8 mouse cellular contexts compared by ENCODE assay signal in genomic region chr6:97353933-97354332, GRCm38 (mm10).
DNase-seq lines count a peak whose midpoint lies in the region; ATAC-seq and TF ChIP-seq lines count a peak whose summit lies in the region.

No protein-coding gene starts in this region.

- 51% methylated on average over 5 of the region's 5 CpGs for WGBS in lung, adult 2 months
- 17% methylated on average over 5 of the region's 5 CpGs for WGBS in liver, postnatal 0 days (ENCODE audit: insufficient replicate concordance)
- 18% methylated on average over 5 of the region's 5 CpGs for WGBS in stomach, embryonic 16.5 days

- peak overlapping the region; percentile 69 for H3K27ac ChIP-seq in liver, postnatal 0 days (ENCODE audit: low read depth)
- H3K27ac ChIP-seq in stomach, embryonic 16.5 days (ENCODE audit: low read length) = peak overlapping the region; percentile 74
- no peak overlapping the region for H3K27ac ChIP-seq in layer of hippocampus, adult 2 months

- H3K9me3 ChIP-seq in liver, postnatal 0 days (ENCODE audit: low read length) = no peaks in the 10 kb centered on the region
- no peaks in the 10 kb centered on the region for H3K9me3 ChIP-seq in stomach, embryonic 16.5 days (replicated peaks; ENCODE audit: control insufficient read depth, low read length)

- no peak for TF ChIP-seq CTCF in lung, adult 2 months (IDR thresholded peaks at IDR 0.05; ENCODE audit: insufficient read depth, low read length)
- no peak for TF ChIP-seq CTCF in liver, postnatal 0 days (IDR thresholded peaks at IDR 0.05; ENCODE audit: low read depth)
- no peak for TF ChIP-seq CTCF in layer of hippocampus, adult 2 months (conservative IDR thresholded peaks at IDR 0.05)

- peak overlapping the region; percentile 53; the same call in 1 of the 2 replicates for H3K9ac ChIP-seq in liver, postnatal 0 days (replicated peaks)
- peak overlapping the region; percentile 29; the same call in 1 of the 2 replicates for H3K9ac ChIP-seq in stomach, embryonic 16.5 days (ENCODE audit: low read length)

- H3K36me3 ChIP-seq in liver, postnatal 0 days (replicated peaks; ENCODE audit: insufficient read depth, low read length) = 0 out of 2 replicates have a peak, but pooled peaks cover 3% of the 10 kb centered on the region
- H3K36me3 ChIP-seq in stomach, embryonic 16.5 days (ENCODE audit: control insufficient read depth, insufficient read depth, low read length) = no peaks in the 10 kb centered on the region

- no peak for TF ChIP-seq EP300 in liver, postnatal 0 days (IDR thresholded peaks at IDR 0.05; ENCODE audit: low read depth)

- peaks cover 13% of the 10 kb centered on the region for H3K4me1 ChIP-seq in lung, adult 2 months (ENCODE audit: control insufficient read depth, insufficient read depth, low read length)
- H3K4me1 ChIP-seq in liver, postnatal 0 days (ENCODE audit: insufficient read depth) = peaks cover 8% of the 10 kb centered on the region; the same call in 1 of the 2 replicates
- peaks cover 16% of the 10 kb centered on the region for H3K4me1 ChIP-seq in stomach, embryonic 16.5 days (ENCODE audit: control insufficient read depth, insufficient read depth, low read length)

- no peak for DNase-seq in lung, adult 2 months
- no peak for DNase-seq in lung, postnatal 4 days
- DNase-seq in forelimb bud, embryonic 11.5 days (ENCODE audit: low read depth, low spot score) = peak; percentile 54
- DNase-seq in liver, postnatal 0 days = peak; percentile 47
- no peak for DNase-seq in layer of hippocampus, adult 2 months (ENCODE audit: low spot score in 2 of 2)
- no peak for DNase-seq in frontal cortex, postnatal 10 days (ENCODE audit: low spot score in 2 of 2)
- DNase-seq in cerebellum, postnatal 25 days = no peak

- peak overlapping the region; percentile 54 for H3K4me2 ChIP-seq in liver, postnatal 0 days (ENCODE audit: low read depth, low read length)
- H3K4me2 ChIP-seq in stomach, embryonic 16.5 days (ENCODE audit: low read depth, low read length) = peak overlapping the region; percentile 38

- peak overlapping the region; percentile 17 for H3K4me3 ChIP-seq in lung, adult 2 months (replicated peaks; ENCODE audit: extremely low read depth, low read depth, low read length)
- peak overlapping the region; percentile 44 for H3K4me3 ChIP-seq in liver, postnatal 0 days (ENCODE audit: low read depth, low read length)
- peak overlapping the region; percentile 31 for H3K4me3 ChIP-seq in stomach, embryonic 16.5 days (replicated peaks; ENCODE audit: low read length)
- no peak overlapping the region for H3K4me3 ChIP-seq in layer of hippocampus, adult 2 months

- peak; percentile 67 for ATAC-seq in liver, postnatal 0 days
- peak; percentile 19; the same call in 1 of the 2 replicates for ATAC-seq in stomach, embryonic 16.5 days (ENCODE audit: insufficient read depth, low FRiP score)

- H3K27me3 ChIP-seq in liver, postnatal 0 days (ENCODE audit: insufficient read depth, low read length) = no peaks in the 10 kb centered on the region
- H3K27me3 ChIP-seq in stomach, embryonic 16.5 days (ENCODE audit: control insufficient read depth, insufficient read depth, low read length) = no peaks in the 10 kb centered on the region

- TF ChIP-seq POLR2A in lung, adult 2 months (IDR thresholded peaks at IDR 0.05; ENCODE audit: borderline replicate concordance, extremely low read depth, low read depth, low read length) = no peak; the same call in 1 of the 2 replicates

Comparison
In these comparisons a context has a peak if more than half of its experiments do, and no peak if none do; other contexts are left out.
1. DNase-seq: peak in forelimb bud, embryonic 11.5 days (single experiment) and liver, postnatal 0 days (single experiment); none in lung, adult 2 months (single experiment), lung, postnatal 4 days (0 of 2), layer of hippocampus, adult 2 months (0 of 2), frontal cortex, postnatal 10 days (0 of 2) and cerebellum, postnatal 25 days (0 of 2).